Mouse (Mus musculus) bone marrow macrophage, adult 2 months (primary cell): ENCODE data around the gene Kcnj9.

ENCODE experiments used
- CTCF ChIP-seq: IDR thresholded peaks from 2 replicates; pipeline ENCODE4 v1.5.1; 2012; ENCODE audit warnings: low read depth, mild to moderate bottlenecking, low read length, moderate library complexity
- POLR2A ChIP-seq: IDR thresholded peaks from 2 replicates; pipeline ENCODE4 v1.6.1; 2012; ENCODE audit warnings: mild to moderate bottlenecking, low read depth, low read length, borderline replicate concordance

- TF ChIP-seq POLR2A, result no peak
- TF ChIP-seq CTCF, result no peak
These were observed 29.6 kb downstream of the Kcnj9 start for GRCm38 (mm10) chr1:172299528-172299927.
